Mouse (Mus musculus) C2C12 (cell line): ENCODE results near the gene Fpr2.

Experiments used
- CEBPB ChIP-seq: IDR thresholded peaks from one replicate; pipeline ENCODE4 v1.6.1; 2011; ENCODE audit warnings: low read depth, mild to moderate bottlenecking, control low read depth, moderate library complexity
- CTCF ChIP-seq: IDR thresholded peaks from one replicate; pipeline ENCODE4 v1.5.1; 2011; ENCODE audit not compliant: control insufficient read depth, insufficient read depth, insufficient read length
- MYOD1 ChIP-seq: IDR thresholded peaks from one replicate; pipeline ENCODE4 v1.6.1; 2011; ENCODE audit warnings: low read depth; ENCODE audit not compliant: control insufficient read depth, insufficient read length

GRCm38 (mm10) chr17:17860110-17860509 is 27.5 kb upstream of the Fpr2 start:
- TF ChIP-seq CTCF (no peak), CEBPB (no peak), MYOD1 (no peak)
